22 mouse cellular contexts compared by ENCODE assay signal in genomic region chr1:88303762-88304161, GRCm38 (mm10). TPM values are rescaled to one million over a fixed set of nuclear protein-coding genes. Genes with fewer than 3 reads are reported as not detected.
DNase-seq lines count a peak whose midpoint lies in the region; ATAC-seq and TF ChIP-seq lines count a peak whose summit lies in the region.
"Had no signal": no experiment of that assay in that cellular context is flagged by ENCODE, and none has a peak within 500 bp of the region (broad histone marks: within the 10 kb centered on the region; RNA-seq: fewer than 3 reads in every experiment).

No protein-coding gene starts in this region.

- H3K79me2 ChIP-seq in MEL (ENCODE audit: control insufficient read depth, insufficient read depth, low read length, poor library complexity), result no peaks in the 10 kb centered on the region

- TF ChIP-seq POLR2A in MEL (IDR thresholded peaks at IDR 0.05; ENCODE audit: control insufficient read depth in 1 of 2, insufficient read depth in 1 of 2, low read depth in 1 of 2, low read length in 2 of 2, poor library complexity in 1 of 2), result no peak

- H3K4me2 ChIP-seq in liver, embryonic 11.5 days, result no peak overlapping the region
- no peak overlapping the region for H3K4me2 ChIP-seq in liver, embryonic 12.5 days
- H3K4me2 ChIP-seq: limb, embryonic 12.5 days; lung, embryonic 15.5 days had no signal

- no peak for TF ChIP-seq CTCF in MEL (IDR thresholded peaks at IDR 0.05 in 2 of 3, conservative IDR thresholded peaks at IDR 0.05 in 1 of 3; ENCODE audit: control insufficient read depth in 1 of 3, insufficient read depth in 1 of 3, low read depth in 2 of 3, low read length in 3 of 3, poor library complexity in 1 of 3, severe bottlenecking in 1 of 3)

- no peak overlapping the region for H3K27ac ChIP-seq in liver, embryonic 11.5 days (ENCODE audit: low read depth, low read length)
- H3K27ac ChIP-seq in liver, embryonic 12.5 days, result no peak overlapping the region
- no peak overlapping the region for H3K27ac ChIP-seq in MEL (ENCODE audit: control insufficient read depth, low read depth, low read length)
- H3K27ac ChIP-seq: hindbrain, embryonic 10.5 days; limb, embryonic 12.5 days; lung, embryonic 15.5 days; stomach, postnatal 0 days had no signal

- ATAC-seq in liver, embryonic 11.5 days (replicated peaks; ENCODE audit: low FRiP score), result no peak
- ATAC-seq in liver, embryonic 12.5 days, result no peak

- TF ChIP-seq RAD21 in MEL (IDR thresholded peaks at IDR 0.05; ENCODE audit: low read depth, low read length), result no peak

- 57% methylated on average over 6 of the region's 6 CpGs for WGBS in liver, embryonic 11.5 days
- WGBS in liver, embryonic 12.5 days (ENCODE audit: insufficient replicate concordance), result 47% methylated on average over 6 of the region's 6 CpGs

- no peak overlapping the region for H3K4me3 ChIP-seq in liver, embryonic 11.5 days (ENCODE audit: low read depth, low read length)
- no peak overlapping the region for H3K4me3 ChIP-seq in liver, embryonic 12.5 days
- H3K4me3 ChIP-seq in MEL (ENCODE audit: control insufficient read depth in 1 of 2, insufficient read depth in 1 of 2, low read depth in 2 of 2, low read length in 2 of 2), result no peak overlapping the region
- H3K4me3 ChIP-seq: erythroblast, embryonic 14.5 days; hindbrain, embryonic 10.5 days; limb, embryonic 12.5 days; lung, embryonic 15.5 days had no signal

- peak; percentile 2 for DNase-seq in embryo, embryonic 10.5 days (ENCODE audit: low spot score)
- DNase-seq in embryo, embryonic 10 days (ENCODE audit: low spot score), result no peak
- DNase-seq in liver, embryonic 11.5 days (ENCODE audit: low spot score), result peak; percentile 32
- DNase-seq in MEL (ENCODE audit: low read depth, low spot score), result peak; percentile 8
- DNase-seq in naive thymus-derived CD4-positive, alpha-beta T cell, adult 2 months (ENCODE audit: low read depth), result peak; percentile 4
- no peak for DNase-seq in left cerebral cortex, postnatal 4 days
- no peak for DNase-seq in kidney, postnatal 14 days
- DNase-seq: adrenal gland, postnatal 10 days; cerebellum, adult 8-10 months; gastrocnemius, postnatal 25 days; kidney, adult 18-20 months; thymus, postnatal 25 days had no signal

- no peaks in the 10 kb centered on the region for H3K27me3 ChIP-seq in liver, embryonic 11.5 days (replicated peaks; ENCODE audit: control insufficient read depth, insufficient read depth, low read length)
- no peaks in the 10 kb centered on the region for H3K27me3 ChIP-seq in liver, embryonic 12.5 days (replicated peaks)
- H3K27me3 ChIP-seq in MEL (ENCODE audit: control insufficient read depth in 1 of 2, insufficient read depth in 2 of 2, low read length in 2 of 2), result no peaks in the 10 kb centered on the region
- H3K27me3 ChIP-seq: limb, embryonic 12.5 days; lung, embryonic 15.5 days had no signal

- H3K9ac ChIP-seq in liver, embryonic 11.5 days (ENCODE audit: low read depth, low read length), result no peak overlapping the region
- H3K9ac ChIP-seq in liver, embryonic 12.5 days, result no peak overlapping the region
- H3K9ac ChIP-seq in MEL (ENCODE audit: control insufficient read depth, low read depth, low read length, poor library complexity, severe bottlenecking), result no peak overlapping the region
- H3K9ac ChIP-seq: limb, embryonic 12.5 days; lung, embryonic 15.5 days had no signal

- intact Hi-C loops in left cerebral cortex, postnatal 4 days (cut with DNase I), result no loop called here

- no peaks in the 10 kb centered on the region for H3K4me1 ChIP-seq in liver, embryonic 11.5 days (replicated peaks; ENCODE audit: control insufficient read depth, insufficient read depth, low read length)
- no peaks in the 10 kb centered on the region for H3K4me1 ChIP-seq in liver, embryonic 12.5 days
- no peaks in the 10 kb centered on the region for H3K4me1 ChIP-seq in MEL (ENCODE audit: control insufficient read depth in 1 of 2, insufficient read depth in 2 of 2, low read length in 2 of 2)
- H3K4me1 ChIP-seq: hindbrain, embryonic 10.5 days; limb, embryonic 12.5 days; lung, embryonic 15.5 days had no signal

- 0 out of 2 replicates have a peak, but pooled peaks cover 2% of the 10 kb centered on the region for H3K36me3 ChIP-seq in liver, embryonic 11.5 days (ENCODE audit: control insufficient read depth, insufficient read depth, low read length)
- H3K36me3 ChIP-seq in liver, embryonic 12.5 days, result no peaks in the 10 kb centered on the region
- no peaks in the 10 kb centered on the region for H3K36me3 ChIP-seq in MEL (ENCODE audit: control insufficient read depth in 1 of 2, insufficient read depth in 2 of 2, low read length in 2 of 2)
- H3K36me3 ChIP-seq: hindbrain, embryonic 10.5 days; limb, embryonic 12.5 days; lung, embryonic 15.5 days had no signal

- no peak for TF ChIP-seq EP300 in MEL (IDR thresholded peaks at IDR 0.05; ENCODE audit: low read depth in 1 of 2, low read length in 2 of 2)

- H3K9me3 ChIP-seq in liver, embryonic 11.5 days (ENCODE audit: control insufficient read depth, low read length), result peaks cover 79% of the 10 kb centered on the region
- peaks cover 57% of the 10 kb centered on the region for H3K9me3 ChIP-seq in liver, embryonic 12.5 days (replicated peaks)
- H3K9me3 ChIP-seq in MEL (replicated peaks; ENCODE audit: insufficient read depth, low read length), result no peaks in the 10 kb centered on the region

TF ChIP-seq in MEL, 35 proteins besides CTCF, POLR2A, EP300 and RAD21:
- TF ChIP-seq TAL1 (IDR thresholded peaks at IDR 0.05; ENCODE audit: low read length), result no peak
- TF ChIP-seq USF1 (IDR thresholded peaks at IDR 0.05; ENCODE audit: low read depth, low read length), result no peak
- no peak for TF ChIP-seq GABPA (IDR thresholded peaks at IDR 0.05; ENCODE audit: low read depth, low read length)
- TF ChIP-seq SMC3 (IDR thresholded peaks at IDR 0.05; ENCODE audit: low read depth, low read length), result no peak
- TF ChIP-seq SIN3A (IDR thresholded peaks at IDR 0.05; ENCODE audit: low read length), result no peak
- no peak for TF ChIP-seq CHD1 (IDR thresholded peaks at IDR 0.05; ENCODE audit: low read depth, low read length)
- TF ChIP-seq ZC3H11A (IDR thresholded peaks at IDR 0.05; ENCODE audit: low read depth, low read length), result no peak
- TF ChIP-seq MAFK (IDR thresholded peaks at IDR 0.05; ENCODE audit: borderline replicate concordance, low read depth, low read length), result no peak
- no peak for TF ChIP-seq POLR2AphosphoS2 (IDR thresholded peaks at IDR 0.05; ENCODE audit: low read length)
- TF ChIP-seq MYB (IDR thresholded peaks at IDR 0.05; ENCODE audit: low read depth, low read length), result no peak
- no peak for TF ChIP-seq ZNF384 (IDR thresholded peaks at IDR 0.05; ENCODE audit: low read depth, low read length)
- TF ChIP-seq MXI1 (IDR thresholded peaks at IDR 0.05; ENCODE audit: low read depth, low read length), result no peak
- no peak for TF ChIP-seq MYC (IDR thresholded peaks at IDR 0.05; ENCODE audit: low read depth, low read length)
- TF ChIP-seq TCF12 (IDR thresholded peaks at IDR 0.05; ENCODE audit: low read depth, low read length), result no peak
- no peak for TF ChIP-seq NRF1 (IDR thresholded peaks at IDR 0.05; ENCODE audit: insufficient read depth, low read depth, low read length, poor library complexity, severe bottlenecking)
- no peak for TF ChIP-seq ZMIZ1 (IDR thresholded peaks at IDR 0.05; ENCODE audit: low read depth, low read length)

RNA-seq across cellular contexts. Expression of gene Trpm8, which starts 26.3 kb away (rescaled TPM):
- not detected in 2 replicates for polyA plus RNA-seq in liver, embryonic 11.5 days (2014; fragmentation: Nextera tagmentation; extraction: Ambion mirVana)
- polyA plus RNA-seq in liver, embryonic 12.5 days (2016; fragmentation: Nextera tagmentation; extraction: Ambion mirVana), result not detected in 2 replicates
- total RNA-seq in MEL (2012; rRNA removed), result not detected in 2 replicates
- not detected for polyA plus RNA-seq in MEL (2012; ENCODE audit: insufficient read depth in 1 of 2, insufficient read length in 2 of 2, low read depth in 1 of 2, low replicate concordance in 2 of 2, missing spikeins in 1 of 2)
- total RNA-seq in left cerebral cortex, postnatal 4 days (2021), result 1 to 10 TPM in 1 of 2 experiments, under 1 TPM in 1; 0.82 to 1.2 TPM
- total RNA-seq: adrenal gland, postnatal 10 days; gastrocnemius, postnatal 25 days; megakaryocyte, adult 5-6 weeks; monocyte, adult 5-6 weeks had no signal
- polyA plus RNA-seq: erythroblast, embryonic 14.5 days; hindbrain, embryonic 10.5 days; large intestine, adult 2 months; limb, embryonic 12.5 days; spleen, adult 2 months had no signal

RNA-seq across cellular contexts. Expression of gene Hjurp, which starts 26.3 kb away (rescaled TPM):
- polyA plus RNA-seq in liver, embryonic 11.5 days (2014; fragmentation: Nextera tagmentation; extraction: Ambion mirVana), result 146 and 168 TPM in 2 replicates
- polyA plus RNA-seq in liver, embryonic 12.5 days (2016; fragmentation: Nextera tagmentation; extraction: Ambion mirVana), result 104 and 106 TPM in 2 replicates
- 58.6 and 59.4 TPM in 2 replicates for total RNA-seq in MEL (2012; rRNA removed)
- 100 to 1,000 TPM in 1 of 2 experiments, 10 to 100 TPM in 1; 76.3 to 103 TPM for polyA plus RNA-seq in MEL (2012; ENCODE audit: insufficient read depth in 1 of 2, insufficient read length in 2 of 2, low read depth in 1 of 2, low replicate concordance in 2 of 2, missing spikeins in 1 of 2)
- 10 to 100 TPM; 75.3 to 78.8 TPM for total RNA-seq in left cerebral cortex, postnatal 4 days (2021)

Comparison
In these comparisons a context has a peak if more than half of its experiments do, and no peak if none do; other contexts are left out.
1. DNase-seq: peak in embryo, embryonic 10.5 days (single experiment), liver, embryonic 11.5 days (single experiment), MEL (single experiment) and naive thymus-derived CD4-positive, alpha-beta T cell, adult 2 months (single experiment); none in embryo, embryonic 10 days (single experiment), left cerebral cortex, postnatal 4 days (single experiment) and kidney, postnatal 14 days (single experiment).